Mouse (Mus musculus) right cerebral cortex, postnatal 36 days (tissue): ENCODE measurements around the gene Fat1.
A peak's percentile ranks its signal among the peaks of the same experiment; 100 is the strongest.
"Not testable (repeated sequence)": the region's sequence is repeated elsewhere in the genome, so short reads cannot be mapped to it uniquely, and the experiment has no call there.

Source experiments
- DNase-seq, 2 experiments: peaks; one replicate each; pipeline ENCODE4 v3.0.0; 2022; ENCODE audit warnings: low spot score in 2 of 2, mixed read lengths in 1 of 2

Gene Fat1

DNA sequence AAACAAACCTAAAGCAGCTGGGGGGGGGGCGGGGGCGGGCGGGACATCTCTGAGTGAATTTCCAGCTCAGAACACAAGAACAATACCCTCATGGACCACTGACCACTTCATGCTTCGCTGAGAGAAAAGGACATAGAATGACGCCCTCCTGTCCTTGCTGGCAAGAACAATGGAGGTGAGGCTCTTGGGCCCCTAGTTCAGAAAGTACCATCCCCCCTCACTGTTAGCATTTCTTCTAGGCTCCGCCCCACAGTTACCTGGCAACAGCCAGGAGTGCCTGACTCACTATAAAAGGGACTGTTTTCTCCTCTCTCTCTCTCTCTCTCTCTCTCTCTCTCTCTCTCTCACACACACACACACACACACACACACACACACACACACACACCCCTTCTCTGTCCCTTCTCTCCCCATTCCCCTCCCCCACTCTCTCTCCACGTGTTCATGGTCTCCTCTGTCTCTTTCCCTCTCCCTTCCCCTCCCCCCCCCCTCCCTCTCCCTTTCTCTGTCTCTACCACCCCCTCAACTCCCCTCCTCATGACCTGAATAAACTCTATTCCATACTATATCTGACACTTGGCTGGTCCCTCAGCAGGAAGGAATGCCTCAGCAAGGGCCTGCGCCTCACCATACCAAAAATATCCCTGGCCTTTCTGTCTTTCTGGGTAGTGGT is 129.1 kb downstream of the Fat1 start:
- no peak for DNase-seq

DNA sequence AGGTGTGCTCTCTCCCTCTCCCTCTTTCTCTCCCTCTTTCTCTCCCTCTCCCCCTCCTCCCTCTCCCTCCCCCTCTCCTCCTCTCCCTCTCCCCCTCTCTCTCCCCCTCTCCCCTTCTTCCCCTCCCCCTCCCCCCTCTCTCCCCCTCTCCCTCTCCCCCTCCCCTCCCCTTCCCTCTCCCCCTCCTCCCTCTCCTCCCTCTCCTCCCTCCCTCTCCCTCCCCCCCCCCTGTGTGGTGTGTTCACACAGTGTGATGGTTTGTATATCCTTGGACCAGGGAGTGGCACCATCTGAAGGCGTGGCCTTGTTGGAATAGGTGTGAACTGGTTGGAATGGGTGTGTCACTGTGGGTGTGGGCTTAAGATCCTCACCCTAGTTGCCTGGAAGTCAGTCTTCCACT is 130.1 kb downstream of the Fat1 start:
- DNase-seq: not testable (repeated sequence)

DNA sequence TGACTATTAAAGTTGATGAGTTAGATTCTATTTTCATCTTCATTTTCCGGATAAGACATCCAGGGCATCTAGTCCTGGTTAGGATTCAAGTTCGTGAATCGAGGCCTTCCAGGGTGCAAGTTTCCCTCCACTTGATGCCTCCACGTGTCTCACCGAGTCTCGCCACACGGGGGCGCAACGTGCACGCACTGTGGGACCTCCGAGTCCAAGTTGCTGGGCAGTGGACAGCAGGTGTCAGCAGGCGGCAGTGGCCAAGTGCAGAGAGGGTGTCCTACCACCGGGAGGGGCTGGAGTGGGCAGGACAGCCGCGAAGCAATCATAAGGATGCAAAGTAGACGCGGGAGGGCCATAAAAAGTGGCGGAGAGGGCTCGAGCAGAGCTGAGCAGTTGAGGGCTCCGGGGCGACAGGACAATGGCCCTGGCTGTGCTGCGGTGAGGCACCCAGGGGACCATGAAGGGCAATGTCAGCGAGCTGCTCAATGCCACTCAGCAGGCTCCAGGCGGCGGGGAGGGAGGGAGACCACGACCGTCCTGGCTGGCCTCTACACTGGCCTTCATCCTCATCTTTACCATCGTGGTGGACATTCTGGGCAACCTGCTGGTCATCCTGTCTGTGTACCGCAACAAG is 133.6 kb downstream of the Fat1 start, which contains the start of gene Mtnr1a:
Gene Mtnr1a (plus strand): TSS at position 379 of the 628 bp plus-strand sequence.
- DNase-seq: peak; percentile 71 to 82

DNA sequence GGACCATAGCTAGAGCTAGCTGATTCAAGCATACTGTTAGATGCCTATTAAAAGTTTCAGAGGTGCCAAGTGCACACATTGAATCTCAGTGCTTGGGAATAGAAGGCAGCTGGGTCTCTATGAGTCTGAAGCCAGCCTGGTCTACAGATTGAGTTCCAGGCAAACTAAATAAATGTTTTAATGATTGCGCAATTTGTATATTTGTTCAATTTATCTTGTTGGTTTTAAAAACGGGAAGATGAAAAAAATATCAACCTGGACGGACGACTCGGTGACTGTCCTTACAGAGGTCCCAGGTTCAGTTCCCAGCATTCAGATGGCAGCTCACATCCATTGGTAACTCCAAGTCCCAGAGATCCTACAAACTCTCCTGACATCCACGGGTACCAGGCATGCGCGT is 135.7 kb downstream of the Fat1 start:
- no peak for DNase-seq

DNA sequence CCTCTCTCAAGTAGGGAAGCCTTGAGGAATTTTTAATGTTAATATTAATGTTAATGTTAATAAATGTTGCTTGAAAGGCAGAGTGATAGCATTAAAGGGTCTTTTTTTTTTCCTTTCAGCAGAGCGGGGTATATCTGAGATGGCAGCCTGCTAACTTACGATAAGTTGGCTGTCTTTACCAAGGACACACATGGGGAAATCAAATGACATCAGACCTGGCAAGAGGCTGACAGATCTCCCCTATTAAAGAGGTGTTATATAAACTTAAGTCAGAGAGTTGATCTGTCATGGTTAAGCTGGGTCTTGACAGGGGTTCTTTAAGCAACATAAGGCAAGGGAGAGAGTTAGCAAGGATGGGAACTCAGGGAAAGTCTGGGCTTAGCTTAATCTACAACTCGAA is 145.6 kb downstream of the Fat1 start:
- DNase-seq: no peak

DNA sequence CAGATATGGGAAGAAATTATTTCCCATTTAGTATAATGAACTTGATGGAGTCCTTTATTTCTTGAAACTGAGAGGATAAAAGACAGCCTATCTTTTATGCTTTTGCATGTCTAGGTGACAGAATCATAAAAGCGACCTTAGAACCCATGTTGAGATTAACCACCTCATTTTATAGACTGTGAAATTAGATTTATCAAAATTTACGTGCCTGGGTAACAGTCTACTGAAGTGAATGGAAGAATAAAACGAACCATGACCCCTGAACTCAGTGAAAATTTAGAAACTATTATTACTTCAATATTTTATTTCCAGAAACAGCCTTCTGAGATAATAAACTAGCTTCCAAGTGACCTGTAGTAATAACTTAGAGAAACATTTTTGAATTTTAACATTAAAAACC is 158.4 kb downstream of the Fat1 start:
- DNase-seq: no peak
